Comparison of ENCODE assay signal across 8 mouse cellular contexts in genomic region chr4:127612761-127613160, GRCm38 (mm10).
A peak's percentile ranks its signal among the peaks of the same experiment; 100 is the strongest.
DNase-seq lines count a peak whose midpoint lies in the region; ATAC-seq and TF ChIP-seq lines count a peak whose summit lies in the region.

No protein-coding gene starts in this region.

- ATAC-seq in kidney, embryonic 16.5 days (ENCODE audit: low FRiP score, low TSS enrichment): no peak
- no peak for ATAC-seq in midbrain, embryonic 16.5 days

- H3K27ac ChIP-seq in kidney, embryonic 16.5 days (ENCODE audit: low read length): no peak overlapping the region
- H3K27ac ChIP-seq in cortical plate, adult 2 months (ENCODE audit: insufficient read depth, low read length): no peak overlapping the region
- H3K27ac ChIP-seq in midbrain, embryonic 16.5 days (ENCODE audit: low read length): no peak overlapping the region

- no peak for TF ChIP-seq POLR2A in cortical plate, adult 2 months (IDR thresholded peaks at IDR 0.05; ENCODE audit: extremely low read depth, insufficient read depth, low read length)

- no peaks in the 10 kb centered on the region for H3K79me3 ChIP-seq in C2C12 (ENCODE audit: low read depth)

- no peak for TF ChIP-seq CTCF in C2C12 (IDR thresholded peaks at IDR 0.05; ENCODE audit: control insufficient read depth, insufficient read depth, insufficient read length)
- TF ChIP-seq CTCF in cortical plate, adult 2 months (IDR thresholded peaks at IDR 0.05; ENCODE audit: extremely low read depth, insufficient read depth, low read length): peak; percentile 40; the same call in 1 of the 2 replicates

- H3K4me1 ChIP-seq in kidney, embryonic 16.5 days (ENCODE audit: insufficient read depth, low read length): no peaks in the 10 kb centered on the region
- no peaks in the 10 kb centered on the region for H3K4me1 ChIP-seq in cortical plate, adult 2 months (ENCODE audit: control insufficient read depth, insufficient read depth, low read length)
- H3K4me1 ChIP-seq in midbrain, embryonic 16.5 days (ENCODE audit: control insufficient read depth, insufficient read depth, low read length): no peaks in the 10 kb centered on the region

- no peaks in the 10 kb centered on the region for H3K79me2 ChIP-seq in C2C12 (ENCODE audit: control insufficient read depth, insufficient read depth)

- H3K9ac ChIP-seq in kidney, embryonic 16.5 days (replicated peaks; ENCODE audit: low read length): no peak overlapping the region
- H3K9ac ChIP-seq in midbrain, embryonic 16.5 days (ENCODE audit: low read depth, low read length): no peak overlapping the region

- whole genome bisulfite sequencing in kidney, embryonic 16.5 days: 46% methylated on average over 8 of the region's 8 CpGs
- WGBS in midbrain, embryonic 16.5 days: 60% methylated on average over 8 of the region's 8 CpGs

- H3ac ChIP-seq in C2C12 (ENCODE audit: control insufficient read depth, insufficient read length, low read depth): no peak overlapping the region

- H3K36me3 ChIP-seq in kidney, embryonic 16.5 days (ENCODE audit: insufficient read depth, low read length): no peaks in the 10 kb centered on the region
- H3K36me3 ChIP-seq in C2C12 (ENCODE audit: control insufficient read depth, insufficient read depth): no peaks in the 10 kb centered on the region
- no peaks in the 10 kb centered on the region for H3K36me3 ChIP-seq in midbrain, embryonic 16.5 days (ENCODE audit: control insufficient read depth, insufficient read depth, low read length)

- peak; percentile 61 for DNase-seq in kidney, adult 9 months
- DNase-seq in NIH3T3 (ENCODE audit: low read depth): peak; percentile 44
- peak; percentile 8 to 34 for DNase-seq in lung, postnatal 4 days
- no peak for DNase-seq in frontal cortex, postnatal 14 days (ENCODE audit: low spot score in 2 of 2)

- H3K4me3 ChIP-seq in kidney, embryonic 16.5 days (ENCODE audit: low read length): no peak overlapping the region
- no peak overlapping the region for H3K4me3 ChIP-seq in C2C12 (ENCODE audit: insufficient read depth, poor library complexity, severe bottlenecking)
- H3K4me3 ChIP-seq in cortical plate, adult 2 months (ENCODE audit: insufficient read depth, low read length): no peak overlapping the region
- H3K4me3 ChIP-seq in midbrain, embryonic 16.5 days (ENCODE audit: low read depth, low read length): no peak overlapping the region

- no peaks in the 10 kb centered on the region for H3K9me3 ChIP-seq in kidney, embryonic 16.5 days (ENCODE audit: low read length)
- no peaks in the 10 kb centered on the region; the same call in 1 of the 2 replicates for H3K9me3 ChIP-seq in midbrain, embryonic 16.5 days (replicated peaks; ENCODE audit: control insufficient read depth, low read length, poor library complexity, severe bottlenecking)

- no peaks in the 10 kb centered on the region for H3K27me3 ChIP-seq in kidney, embryonic 16.5 days (ENCODE audit: insufficient read depth, low read length)
- no peaks in the 10 kb centered on the region for H3K27me3 ChIP-seq in C2C12 (ENCODE audit: control insufficient read depth, insufficient read depth, insufficient read length)
- H3K27me3 ChIP-seq in midbrain, embryonic 16.5 days (ENCODE audit: control insufficient read depth, insufficient read depth, low read depth, low read length): no peaks in the 10 kb centered on the region

- no peak overlapping the region for H3K4me2 ChIP-seq in kidney, embryonic 16.5 days (replicated peaks; ENCODE audit: low read depth, low read length)
- no peak overlapping the region for H3K4me2 ChIP-seq in midbrain, embryonic 16.5 days (ENCODE audit: low read length)

TF ChIP-seq in C2C12, 6 proteins besides CTCF, POLR2A, EP300 and RAD21:
- TF ChIP-seq MYOD1 (IDR thresholded peaks at IDR 0.05; ENCODE audit: control insufficient read depth, insufficient read length, low read depth) (no peak), MAX (IDR thresholded peaks at IDR 0.05) (peak; percentile 70), CEBPB (IDR thresholded peaks at IDR 0.05; ENCODE audit: low read depth) (no peak), USF1 (IDR thresholded peaks at IDR 0.05; ENCODE audit: low read depth) (no peak), FOSL1 (IDR thresholded peaks at IDR 0.05; ENCODE audit: insufficient read depth, low read length, poor library complexity, severe bottlenecking) (no peak), MYOG (IDR thresholded peaks at IDR 0.05; ENCODE audit: control insufficient read depth, extremely low read depth, insufficient read length) (no peak)

Comparison
In these comparisons a context has a peak if more than half of its experiments do, and no peak if none do; other contexts are left out.
1. DNase-seq: peak in kidney, adult 9 months (single experiment), NIH3T3 (single experiment) and lung, postnatal 4 days (2 of 2); none in frontal cortex, postnatal 14 days (0 of 2).